Mouse (Mus musculus) embryonic facial prominence, embryonic 14.5 days (tissue): ENCODE measurements around the gene Eno1. TPM values are rescaled to one million over a fixed set of nuclear protein-coding genes. Genes with fewer than 3 reads are reported as not detected.
A peak's percentile ranks its signal among the peaks of the same experiment; 100 is the strongest.

Experiments used
- ATAC-seq: fragments of 200-750 bp; cut with Nextera tagmentation; 2 replicates; pipeline ENCODE4 v1.8.0; 2017; ENCODE audit warnings: low read depth, moderate number of reproducible peaks, moderate TSS enrichment
- DNase-seq: peaks from one replicate; pipeline ENCODE4 v3.0.0-alpha.2; 2015; ENCODE audit warnings: low spot score
- H3K27ac ChIP-seq: fragments of 300-500 bp; sonication (generic); replicated peaks from 2 replicates; pipeline ENCODE4 v1.5.1; 2014; ENCODE audit warnings: low read depth, mild to moderate bottlenecking, low read length, moderate library complexity
- H3K27me3 ChIP-seq: fragments of 300-500 bp; sonication (generic); replicated peaks from 2 replicates; pipeline ENCODE4 v1.6.1; 2014; ENCODE audit warnings: low read length; ENCODE audit not compliant: control insufficient read depth, insufficient read depth
- H3K36me3 ChIP-seq: fragments of 300-500 bp; sonication (generic); 2 replicates; pipeline ENCODE4 v1.6.1; 2014; ENCODE audit warnings: low read length, mixed read lengths; ENCODE audit not compliant: control insufficient read depth, insufficient read depth
- H3K4me1 ChIP-seq: fragments of 300-500 bp; sonication (generic); 2 replicates; pipeline ENCODE4 v1.6.1; 2014; ENCODE audit warnings: antibody characterized with exemption, low read length; ENCODE audit not compliant: control insufficient read depth, insufficient read depth
- H3K4me2 ChIP-seq: fragments of 300-500 bp; sonication (generic); 2 replicates; pipeline ENCODE4 v1.6.1; 2014; ENCODE audit warnings: low read depth, mild to moderate bottlenecking, low read length, moderate library complexity, mixed read lengths
- H3K4me3 ChIP-seq: fragments of 300-500 bp; sonication (generic); 2 replicates; pipeline ENCODE4 v1.5.1; 2014; ENCODE audit warnings: low read depth, mild to moderate bottlenecking, low read length
- H3K9ac ChIP-seq: fragments of 300-500 bp; sonication (generic); 2 replicates; pipeline ENCODE4 v1.6.1; 2014; ENCODE audit warnings: low read depth, mild to moderate bottlenecking, low read length, moderate library complexity, mixed read lengths
- H3K9me3 ChIP-seq: fragments of 300-500 bp; sonication (generic); 2 replicates; pipeline ENCODE4 v1.6.1; 2016; ENCODE audit warnings: low read length; ENCODE audit not compliant: control insufficient read depth
- WGBS: fragments of 180-500 bp; shearing (Covaris S2); extraction: QIAGEN DNeasy Blood & Tissue Kit; methylation state at CpG from one replicate; pipeline ENCODE4 v1.1.7; 2014; 5-methylcytosine and 5-hydroxymethylcytosine counted together
- polyA plus RNA-seq: library from polyadenylated mRNA; unstranded; fragments of >200 nt; fragmentation: Nextera tagmentation; extraction: Ambion mirVana; gene quantifications from 2 replicates; pipeline ENCODE4 v1.2.1, GENCODE M21; 2014

Gene Eno1
- polyA plus RNA-seq, 1 experiment from 2014 or later, result 1,320 TPM

DNA sequence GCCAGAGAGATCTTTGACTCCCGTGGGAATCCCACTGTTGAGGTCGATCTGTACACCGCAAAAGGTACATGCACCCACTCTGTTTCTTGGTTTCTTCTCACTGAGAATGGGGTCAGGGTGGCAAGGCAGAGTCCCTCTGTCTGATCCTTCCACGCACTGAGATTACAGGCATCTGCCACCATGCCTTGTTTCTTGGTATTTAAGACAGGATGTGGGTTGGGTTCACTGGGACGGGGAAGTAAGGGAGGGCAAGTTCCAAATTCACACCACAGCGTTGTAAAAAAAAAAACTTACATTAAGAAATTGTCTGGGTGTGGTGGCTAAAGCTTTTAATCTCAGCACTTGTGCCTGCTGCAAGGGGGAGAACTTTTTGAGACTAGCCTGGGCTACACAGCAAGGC lies 3.0 kb downstream of the Eno1 start:
- Histone ChIP-seq H3K27me3 (no peaks in the 10 kb centered on the region), H3K27ac (peak overlapping the region; percentile 16), H3K4me1 (peaks cover 17% of the 10 kb centered on the region), H3K4me2 (peak overlapping the region; percentile 82), H3K9me3 (no peaks in the 10 kb centered on the region), H3K4me3 (peak overlapping the region; percentile 90), H3K36me3 (peaks cover 51% of the 10 kb centered on the region), H3K9ac (0 out of 2 replicates have a peak overlapping the region, but pooled peaks have one; percentile 88)
- ATAC-seq (no peak), DNase-seq (no peak)
- 26% methylated on average over 6 of the region's 6 CpGs for WGBS

DNA sequence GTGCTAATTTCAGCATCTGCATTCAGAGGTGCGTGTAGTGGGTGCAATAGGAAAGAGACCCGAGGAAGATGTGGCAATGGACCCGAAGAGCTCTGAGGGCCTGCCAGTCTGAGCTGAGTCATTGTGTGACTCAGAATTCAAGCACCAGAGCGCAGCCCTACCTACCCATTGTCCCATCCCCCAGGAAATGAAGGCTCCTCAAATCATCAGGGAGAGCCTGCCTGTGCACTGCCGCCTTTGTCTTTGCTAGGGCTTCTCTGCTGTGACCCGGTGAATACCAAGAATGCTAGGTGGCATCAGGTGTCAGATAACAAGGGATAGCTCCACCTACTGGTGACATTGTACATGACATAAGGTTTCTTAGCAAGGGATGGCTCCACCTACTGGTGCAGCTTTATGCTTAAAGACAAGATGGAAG lies 3.4 kb downstream of the Eno1 start:
- DNase-seq, result peak; percentile 96
- no peak overlapping the region for H3K9ac ChIP-seq
- H3K27me3 ChIP-seq, result no peaks in the 10 kb centered on the region
- H3K4me1 ChIP-seq, result peaks cover 15% of the 10 kb centered on the region
- H3K36me3 ChIP-seq, result peaks cover 56% of the 10 kb centered on the region
- peak overlapping the region; percentile 16 for H3K27ac ChIP-seq
- peak overlapping the region; percentile 90 for H3K4me3 ChIP-seq
- peak overlapping the region; percentile 82 for H3K4me2 ChIP-seq
- H3K9me3 ChIP-seq, result no peaks in the 10 kb centered on the region
- 11% methylated on average over 5 of the region's 6 CpGs for WGBS
- peak; percentile 28; the same call in 1 of the 2 replicates for ATAC-seq

DNA sequence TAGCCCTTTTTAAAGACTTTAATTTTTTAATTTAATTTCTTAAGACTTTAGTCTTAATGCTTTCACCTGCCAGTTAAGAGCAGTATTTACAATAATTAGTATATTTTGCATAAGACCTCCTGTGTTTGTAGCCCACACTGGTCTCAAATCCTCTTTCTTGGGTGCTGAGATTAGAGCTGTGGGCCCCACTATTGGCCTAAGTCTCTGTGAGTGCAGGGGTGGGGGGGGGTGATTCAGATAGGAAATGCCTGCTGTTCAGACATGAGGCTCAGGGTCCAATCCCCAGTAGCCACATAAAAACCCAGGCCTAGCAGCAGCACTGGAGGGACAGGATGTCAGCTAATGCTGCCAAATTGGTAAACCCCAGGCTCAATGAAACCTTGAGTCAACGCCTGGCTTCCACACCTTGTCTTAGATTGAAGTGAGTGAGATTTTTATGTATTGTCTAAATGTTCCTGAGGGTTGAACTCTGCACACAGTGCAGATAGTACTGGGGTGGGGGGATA lies 3.9 kb downstream of the Eno1 start:
- peak overlapping the region; percentile 36; the same call in 1 of the 2 replicates for H3K4me2 ChIP-seq
- 85% methylated on average over 1 of the region's 1 CpGs for WGBS
- no peak for ATAC-seq

GRCm38 (mm10) chr4:150241708-150242107 lies 5.2 kb downstream of the Eno1 start:
- Histone ChIP-seq H3K4me3 (no peak overlapping the region), H3K27me3 (no peaks in the 10 kb centered on the region), H3K36me3 (peaks cover 73% of the 10 kb centered on the region), H3K4me2 (no peak overlapping the region), H3K9ac (0 out of 2 replicates have a peak overlapping the region, but pooled peaks have one; percentile 30), H3K4me1 (peaks cover 11% of the 10 kb centered on the region), H3K27ac (no peak overlapping the region), H3K9me3 (no peaks in the 10 kb centered on the region)
- DNase-seq, result no peak
- 80% methylated on average over 4 of the region's 4 CpGs for WGBS
- ATAC-seq, result no peak

More for the DNA sequence above, 3.9 kb downstream of the Eno1 start:
- Histone ChIP-seq H3K36me3 (peaks cover 60% of the 10 kb centered on the region), H3K9ac (no peak overlapping the region), H3K9me3 (no peaks in the 10 kb centered on the region), H3K27ac (no peak overlapping the region), H3K4me3 (no peak overlapping the region), H3K4me1 (peaks cover 13% of the 10 kb centered on the region), H3K27me3 (no peaks in the 10 kb centered on the region)
- DNase-seq, result no peak

- peaks cover 83% of the 10 kb centered on the region for H3K36me3 ChIP-seq
- no peaks in the 10 kb centered on the region for H3K9me3 ChIP-seq
- H3K4me1 ChIP-seq, result peaks cover 11% of the 10 kb centered on the region
- H3K9ac ChIP-seq, result no peak overlapping the region
- DNase-seq, result no peak
- H3K4me2 ChIP-seq, result no peak overlapping the region
- no peak for ATAC-seq
- no peaks in the 10 kb centered on the region for H3K27me3 ChIP-seq
- no peak overlapping the region for H3K4me3 ChIP-seq
- 76% methylated on average over 5 of the region's 5 CpGs for WGBS
- no peak overlapping the region for H3K27ac ChIP-seq
These were observed 6.2 kb downstream of the Eno1 start for GRCm38 (mm10) chr4:150242745-150243144.

DNA sequence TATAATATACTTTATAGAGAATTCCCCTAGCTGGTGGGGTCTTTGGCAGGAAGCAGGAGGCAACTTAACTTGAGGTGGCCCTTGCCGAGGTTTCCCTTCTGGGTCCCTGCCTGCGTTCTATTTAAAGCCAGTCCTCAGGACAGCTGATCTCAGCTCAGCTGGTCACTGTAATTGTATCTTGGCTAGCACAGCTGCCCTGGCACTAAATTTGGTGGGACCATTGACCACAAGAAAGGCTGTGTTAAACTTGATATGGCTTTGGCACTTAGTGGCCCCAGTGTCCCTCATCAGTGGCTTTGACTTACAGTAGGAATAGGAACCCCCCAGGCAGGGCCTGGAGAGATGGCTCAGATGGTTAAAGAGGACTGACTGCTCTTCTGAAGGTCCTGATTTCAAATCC lies 9.4 kb downstream of the Eno1 start:
- Histone ChIP-seq H3K36me3 (peaks cover 94% of the 10 kb centered on the region), H3K9ac (no peak overlapping the region), H3K9me3 (no peaks in the 10 kb centered on the region), H3K4me2 (no peak overlapping the region), H3K4me3 (no peak overlapping the region), H3K4me1 (peaks cover 3% of the 10 kb centered on the region; the same call in 1 of the 2 replicates), H3K27ac (no peak overlapping the region), H3K27me3 (no peaks in the 10 kb centered on the region)
- ATAC-seq (no peak), DNase-seq (peak; percentile 44)
- WGBS, result 54% methylated on average over 2 of the region's 2 CpGs

DNA sequence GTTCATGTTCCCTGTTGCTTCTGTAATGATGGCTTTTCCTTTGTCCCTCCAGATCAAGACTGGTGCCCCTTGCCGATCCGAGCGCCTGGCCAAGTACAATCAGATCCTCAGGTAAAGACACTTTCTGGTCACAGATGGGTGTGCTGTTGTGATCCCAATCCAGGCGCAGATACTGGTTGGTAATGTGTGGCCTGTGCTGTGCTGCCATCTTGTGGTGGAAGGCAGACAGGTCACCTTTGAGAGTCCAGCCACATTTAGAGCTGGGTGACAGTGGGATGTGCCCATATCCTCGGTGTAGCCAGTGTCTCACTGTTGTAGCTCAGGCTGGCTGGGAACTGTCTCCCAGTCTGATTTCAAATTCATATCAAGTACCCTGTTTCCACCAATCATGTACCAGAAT lies 11.5 kb downstream of the Eno1 start:
- 54% methylated on average over 5 of the region's 5 CpGs for WGBS
- peaks cover 79% of the 10 kb centered on the region for H3K36me3 ChIP-seq
- no peaks in the 10 kb centered on the region for H3K27me3 ChIP-seq
- no peak overlapping the region for H3K27ac ChIP-seq
- peak; percentile 41; the same call in 1 of the 2 replicates for ATAC-seq
- H3K9me3 ChIP-seq, result no peaks in the 10 kb centered on the region
- no peak overlapping the region for H3K4me3 ChIP-seq
- peak; percentile 65 for DNase-seq
- peaks cover 6% of the 10 kb centered on the region; the same call in 1 of the 2 replicates for H3K4me1 ChIP-seq
- no peak overlapping the region for H3K4me2 ChIP-seq
- H3K9ac ChIP-seq, result no peak overlapping the region

GRCm38 (mm10) chr4:150248917-150249316 lies 12.4 kb downstream of the Eno1 start:
- peaks cover 6% of the 10 kb centered on the region; the same call in 1 of the 2 replicates for H3K4me1 ChIP-seq
- H3K27ac ChIP-seq, result no peak overlapping the region
- DNase-seq (no peak), ATAC-seq (no peak)
- H3K36me3 ChIP-seq, result peaks cover 70% of the 10 kb centered on the region
- H3K9me3 ChIP-seq, result no peaks in the 10 kb centered on the region
- H3K9ac ChIP-seq, result no peak overlapping the region
- 74% methylated on average over 5 of the region's 5 CpGs for WGBS
- no peak overlapping the region for H3K4me3 ChIP-seq
- no peak overlapping the region for H3K4me2 ChIP-seq
- H3K27me3 ChIP-seq, result no peaks in the 10 kb centered on the region

GRCm38 (mm10) chr4:150249731-150250270 lies 13.3 kb downstream of the Eno1 start:
- Histone ChIP-seq H3K27me3 (no peaks in the 10 kb centered on the region), H3K4me3 (no peak overlapping the region), H3K9me3 (no peaks in the 10 kb centered on the region), H3K27ac (no peak overlapping the region), H3K9ac (no peak overlapping the region), H3K4me1 (peaks cover 6% of the 10 kb centered on the region; the same call in 1 of the 2 replicates), H3K4me2 (no peak overlapping the region), H3K36me3 (peaks cover 61% of the 10 kb centered on the region)
- DNase-seq (no peak), ATAC-seq (no peak)
- 77% methylated on average over 5 of the region's 5 CpGs for whole genome bisulfite sequencing
